Mouse (Mus musculus): ENCODE measurements around the gene Amn. TPM values are rescaled to one million over a fixed set of nuclear protein-coding genes. Genes with fewer than 3 reads are reported as not detected.

Gene Amn
- polyA plus RNA-seq, 1 experiment, result 0.43 TPM

DNA sequence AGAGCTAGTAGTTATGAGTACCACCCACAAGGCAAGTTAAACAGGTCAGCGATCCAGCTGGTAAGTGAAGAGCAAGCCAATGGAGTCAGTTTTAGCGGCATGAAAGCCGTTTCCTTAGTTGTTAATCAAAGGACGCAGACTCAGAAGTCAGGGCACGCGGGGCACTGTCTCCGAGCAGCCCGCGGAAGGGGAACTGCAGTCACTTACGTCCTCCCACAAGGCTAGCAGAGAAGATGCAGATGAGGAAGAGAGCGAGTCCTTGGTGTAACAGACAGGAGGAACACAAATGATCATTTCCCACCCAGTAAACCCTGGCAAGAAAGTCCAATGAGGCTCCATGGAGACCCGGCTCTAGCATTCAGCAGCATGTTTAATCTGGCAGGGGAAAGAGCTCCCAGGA, 38.4 kb downstream of the Amn start:
- H3K4me1 ChIP-seq (ENCODE audit: control insufficient read depth, insufficient read depth, low read length), result no peaks in the 10 kb centered on the region
- H3K4me3 ChIP-seq (replicated peaks; ENCODE audit: extremely low read depth, low read depth, low read length), result no peak overlapping the region
- TF ChIP-seq POLR2A (IDR thresholded peaks at IDR 0.05; ENCODE audit: borderline replicate concordance, extremely low read depth, low read depth, low read length), result no peak
- TF ChIP-seq CTCF (IDR thresholded peaks at IDR 0.05; ENCODE audit: insufficient read depth, low read length), result no peak
- DNase-seq, result no peak
- WGBS, result 71% methylated on average over 12 of the region's 12 CpGs

DNA sequence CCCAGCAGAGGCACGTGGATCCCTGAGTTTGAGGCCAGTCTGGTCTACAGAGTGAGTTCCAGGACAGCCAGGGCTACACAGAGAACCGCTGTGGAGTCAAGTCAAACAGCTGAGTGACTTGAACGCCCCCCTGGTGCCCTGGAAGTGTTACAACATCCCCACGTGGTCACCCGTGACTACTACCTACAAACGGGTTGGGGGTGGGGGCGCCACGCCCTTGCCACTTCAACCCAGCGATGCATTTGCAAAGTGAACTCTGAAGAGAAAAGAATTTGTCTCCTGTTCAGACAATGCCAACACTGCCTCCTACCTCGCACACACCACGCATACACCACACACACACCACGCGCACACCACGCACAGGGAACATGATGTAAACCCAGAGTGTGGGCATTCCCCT, 39.0 kb downstream of the Amn start:
- no peak for DNase-seq
- TF ChIP-seq CTCF (IDR thresholded peaks at IDR 0.05; ENCODE audit: insufficient read depth, low read length) (no peak), POLR2A (IDR thresholded peaks at IDR 0.05; ENCODE audit: borderline replicate concordance, extremely low read depth, low read depth, low read length) (no peak)
- no peaks in the 10 kb centered on the region for H3K4me1 ChIP-seq (ENCODE audit: control insufficient read depth, insufficient read depth, low read length)
- no peak overlapping the region for H3K4me3 ChIP-seq (replicated peaks; ENCODE audit: extremely low read depth, low read depth, low read length)
- 71% methylated on average over 14 of the region's 14 CpGs for WGBS

DNA sequence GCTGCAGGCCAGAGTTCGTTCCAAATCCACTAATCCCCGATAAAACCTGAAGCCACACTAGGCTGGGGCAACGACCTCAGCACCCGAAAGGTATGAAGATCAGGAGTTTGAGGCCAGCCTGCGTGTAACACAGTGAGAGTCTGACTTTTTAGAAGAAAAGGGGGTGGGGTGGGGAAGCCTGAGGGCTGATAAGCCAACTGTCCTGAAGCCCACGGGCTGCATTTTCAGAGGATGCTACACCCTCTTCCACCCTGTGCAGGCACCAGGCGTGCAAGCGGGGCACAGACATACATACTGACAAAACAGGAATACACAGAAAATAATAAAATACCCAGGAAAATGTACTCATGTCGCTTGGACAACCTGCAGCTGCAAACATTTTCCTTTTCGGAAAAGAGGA, 40.9 kb downstream of the Amn start:
- 90% methylated on average over 10 of the region's 10 CpGs for WGBS
- Histone ChIP-seq H3K4me1 (ENCODE audit: control insufficient read depth, insufficient read depth, low read length) (no peaks in the 10 kb centered on the region), H3K4me3 (replicated peaks; ENCODE audit: extremely low read depth, low read depth, low read length) (no peak overlapping the region)
- DNase-seq, result no peak
- TF ChIP-seq POLR2A (IDR thresholded peaks at IDR 0.05; ENCODE audit: borderline replicate concordance, extremely low read depth, low read depth, low read length) (no peak), CTCF (IDR thresholded peaks at IDR 0.05; ENCODE audit: insufficient read depth, low read length) (no peak)

DNA sequence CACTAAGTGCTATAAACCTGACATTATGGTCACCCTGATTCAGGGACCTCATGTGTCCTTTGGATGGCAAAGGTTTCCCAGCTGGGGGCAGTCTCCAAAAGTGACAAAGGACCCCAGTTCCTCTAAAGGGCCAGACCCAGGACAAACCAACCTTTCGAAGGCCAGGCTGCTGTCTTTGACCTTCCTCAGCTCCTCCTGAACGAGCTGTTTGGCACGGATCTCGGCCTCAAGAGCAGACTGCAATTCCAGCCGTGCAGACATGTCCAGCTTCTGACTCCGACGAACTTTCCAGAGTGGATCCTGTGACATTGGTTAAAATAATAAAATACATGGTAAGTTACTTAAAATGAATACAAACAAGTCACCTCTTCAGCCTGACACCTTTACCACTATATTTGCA, 43.4 kb downstream of the Amn start:
- H3K4me1 ChIP-seq (ENCODE audit: control insufficient read depth, insufficient read depth, low read length), result no peaks in the 10 kb centered on the region
- no peak for DNase-seq
- TF ChIP-seq POLR2A (IDR thresholded peaks at IDR 0.05; ENCODE audit: borderline replicate concordance, extremely low read depth, low read depth, low read length) (no peak), CTCF (IDR thresholded peaks at IDR 0.05; ENCODE audit: insufficient read depth, low read length) (no peak)
- H3K4me3 ChIP-seq (replicated peaks; ENCODE audit: extremely low read depth, low read depth, low read length), result no peak overlapping the region
- 88% methylated on average over 7 of the region's 7 CpGs for WGBS

DNA sequence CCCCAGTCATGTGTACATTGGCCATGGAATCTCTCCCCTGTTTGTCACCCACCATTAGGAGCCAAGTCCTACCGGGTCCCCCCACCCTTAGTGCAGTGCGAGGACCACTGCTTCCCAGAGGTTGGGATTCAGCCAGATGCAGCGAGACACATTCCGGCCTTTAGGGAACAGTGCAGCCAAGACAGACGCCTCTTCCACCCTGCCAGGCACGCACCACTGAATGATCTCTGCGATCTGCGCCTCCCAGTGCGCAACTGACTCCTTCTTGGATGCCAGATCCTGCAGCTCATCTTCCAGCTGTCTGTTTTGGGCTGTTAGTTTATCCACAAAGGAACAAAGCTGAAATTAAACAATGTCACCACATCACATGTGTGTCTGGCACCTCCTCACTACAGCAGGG, 46.8 kb downstream of the Amn start:
- DNase-seq, result no peak
- no peak overlapping the region for H3K4me3 ChIP-seq (replicated peaks; ENCODE audit: extremely low read depth, low read depth, low read length)
- H3K4me1 ChIP-seq (ENCODE audit: control insufficient read depth, insufficient read depth, low read length), result peaks cover 2% of the 10 kb centered on the region; the same call in 1 of the 2 replicates
- no peak for TF ChIP-seq POLR2A (IDR thresholded peaks at IDR 0.05; ENCODE audit: borderline replicate concordance, extremely low read depth, low read depth, low read length)
- TF ChIP-seq CTCF (IDR thresholded peaks at IDR 0.05; ENCODE audit: insufficient read depth, low read length), result no peak
- WGBS, result 94% methylated on average over 9 of the region's 9 CpGs

DNA sequence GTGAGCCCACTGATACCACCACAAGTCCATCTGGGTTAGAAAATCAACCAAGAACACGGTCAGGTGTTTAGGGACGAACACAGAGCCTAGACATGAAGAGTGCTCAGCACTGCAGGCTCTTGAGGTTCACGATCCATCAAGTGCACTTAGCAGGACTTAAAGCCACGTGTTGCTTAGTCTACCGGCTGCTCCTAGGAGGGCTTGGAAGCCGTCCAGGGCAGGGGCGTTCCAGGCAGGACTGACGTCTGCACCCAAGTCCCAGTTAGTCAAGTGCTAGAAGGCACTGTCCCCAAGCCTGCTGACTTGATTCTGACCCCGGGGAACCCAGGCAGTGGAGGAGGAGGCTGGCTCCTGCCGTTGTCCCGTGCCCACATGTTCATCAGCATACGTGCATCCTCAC, 49.7 kb downstream of the Amn start:
- peaks cover 2% of the 10 kb centered on the region; the same call in 1 of the 2 replicates for H3K4me1 ChIP-seq (ENCODE audit: control insufficient read depth, insufficient read depth, low read length)
- no peak for TF ChIP-seq POLR2A (IDR thresholded peaks at IDR 0.05; ENCODE audit: borderline replicate concordance, extremely low read depth, low read depth, low read length)
- no peak for TF ChIP-seq CTCF (IDR thresholded peaks at IDR 0.05; ENCODE audit: insufficient read depth, low read length)
- WGBS, result 59% methylated on average over 12 of the region's 12 CpGs
- H3K4me3 ChIP-seq (replicated peaks; ENCODE audit: extremely low read depth, low read depth, low read length), result no peak overlapping the region
- peak; percentile 68 for DNase-seq

DNA sequence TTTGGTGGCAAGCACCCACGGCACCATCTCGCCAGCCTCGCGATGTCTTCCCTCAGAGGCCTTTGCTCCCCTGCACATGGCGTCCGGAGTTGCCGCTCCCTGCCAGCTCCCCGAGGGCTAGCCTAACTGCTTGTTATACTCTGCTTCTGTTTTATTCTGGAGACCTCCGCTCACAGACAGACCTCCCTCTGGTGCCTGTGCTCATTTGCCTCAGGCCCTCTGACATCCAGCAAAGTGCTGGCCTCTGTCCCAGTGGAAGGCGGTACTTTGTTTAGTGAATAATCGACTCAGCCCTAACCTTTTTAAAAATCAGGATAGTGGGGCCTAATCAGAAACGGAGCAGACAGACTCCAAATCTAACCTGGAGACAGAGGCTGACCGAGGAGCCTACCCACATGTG, 50.9 kb downstream of the Amn start:
- Histone ChIP-seq H3K4me3 (replicated peaks; ENCODE audit: extremely low read depth, low read depth, low read length) (no peak overlapping the region), H3K4me1 (ENCODE audit: control insufficient read depth, insufficient read depth, low read length) (peaks cover 2% of the 10 kb centered on the region; the same call in 1 of the 2 replicates)
- TF ChIP-seq CTCF (IDR thresholded peaks at IDR 0.05; ENCODE audit: insufficient read depth, low read length) (no peak), POLR2A (IDR thresholded peaks at IDR 0.05; ENCODE audit: borderline replicate concordance, extremely low read depth, low read depth, low read length) (no peak)
- no peak for DNase-seq
- WGBS, result 81% methylated on average over 13 of the region's 13 CpGs

DNA sequence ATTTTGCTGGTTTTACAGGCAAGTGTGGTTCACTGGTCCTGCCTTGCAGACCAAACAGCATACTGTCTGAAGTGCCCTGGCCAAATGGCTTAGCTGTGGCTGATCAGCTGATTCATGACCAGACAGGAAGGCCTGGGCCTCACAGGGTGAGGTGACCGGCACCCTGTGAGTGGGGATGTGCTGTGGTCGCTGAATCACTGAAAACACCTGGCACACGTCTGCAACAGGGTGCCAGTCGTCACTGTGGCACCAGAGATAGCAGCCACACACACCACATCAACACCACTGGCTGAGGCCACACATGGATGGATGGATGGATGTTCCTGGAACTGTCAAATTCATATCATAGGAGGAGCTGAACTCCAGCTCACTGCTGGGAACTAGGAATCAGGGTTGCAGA, 52.5 kb downstream of the Amn start:
- H3K4me1 ChIP-seq (ENCODE audit: control insufficient read depth, insufficient read depth, low read length), result peaks cover 2% of the 10 kb centered on the region; the same call in 1 of the 2 replicates
- TF ChIP-seq CTCF (IDR thresholded peaks at IDR 0.05; ENCODE audit: insufficient read depth, low read length) (no peak), POLR2A (IDR thresholded peaks at IDR 0.05; ENCODE audit: borderline replicate concordance, extremely low read depth, low read depth, low read length) (no peak)
- no peak for DNase-seq
- WGBS, result 71% methylated on average over 4 of the region's 4 CpGs
- H3K4me3 ChIP-seq (replicated peaks; ENCODE audit: extremely low read depth, low read depth, low read length), result no peak overlapping the region

DNA sequence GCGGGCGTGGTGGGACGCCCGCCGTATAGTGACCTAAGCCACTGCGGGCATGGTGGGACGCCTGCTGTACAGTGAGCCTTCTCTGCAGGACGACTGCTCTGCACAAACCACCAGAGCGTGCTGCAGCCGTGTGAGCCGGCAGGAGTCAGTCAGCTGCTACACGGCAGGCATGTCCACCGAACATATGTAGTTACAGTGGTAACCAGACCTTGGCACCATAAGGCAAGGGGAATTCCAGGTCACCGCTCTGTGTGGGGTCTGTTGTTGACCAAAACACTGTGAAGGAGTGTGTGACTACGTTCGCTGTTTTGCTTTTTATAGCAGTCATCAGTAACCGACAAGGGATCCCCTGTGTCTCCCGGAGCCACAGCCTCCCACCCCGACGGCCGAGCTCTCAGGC, 53.6 kb downstream of the Amn start:
- no peak for DNase-seq
- no peak overlapping the region for H3K4me3 ChIP-seq (replicated peaks; ENCODE audit: extremely low read depth, low read depth, low read length)
- peaks cover 2% of the 10 kb centered on the region; the same call in 1 of the 2 replicates for H3K4me1 ChIP-seq (ENCODE audit: control insufficient read depth, insufficient read depth, low read length)
- WGBS, result 96% methylated on average over 21 of the region's 21 CpGs
- no peak for TF ChIP-seq POLR2A (IDR thresholded peaks at IDR 0.05; ENCODE audit: borderline replicate concordance, extremely low read depth, low read depth, low read length)
- TF ChIP-seq CTCF (IDR thresholded peaks at IDR 0.05; ENCODE audit: insufficient read depth, low read length), result no peak

DNA sequence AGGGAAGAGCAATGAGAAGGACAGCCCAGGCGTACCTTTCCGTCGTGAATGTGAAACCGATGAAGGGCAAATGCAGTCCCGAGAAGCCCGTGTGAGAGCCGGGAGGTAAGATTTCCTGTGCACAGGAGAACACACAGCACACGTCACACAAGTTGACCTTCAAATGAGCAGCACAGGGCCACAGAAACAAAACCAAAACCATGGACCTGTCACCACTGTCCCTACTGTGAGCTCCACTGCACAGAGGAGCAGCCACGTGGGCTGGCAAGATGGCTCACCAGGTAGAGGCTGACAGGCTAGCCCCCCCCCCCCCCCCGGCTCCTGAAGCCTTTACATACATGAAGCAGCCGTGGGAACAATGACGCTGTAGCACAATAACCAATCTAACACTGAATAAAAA, 54.1 kb downstream of the Amn start:
- WGBS, result 93% methylated on average over 12 of the region's 12 CpGs
- peaks cover 2% of the 10 kb centered on the region; the same call in 1 of the 2 replicates for H3K4me1 ChIP-seq (ENCODE audit: control insufficient read depth, insufficient read depth, low read length)
- DNase-seq, result no peak

More for the DNA sequence above, 54.1 kb downstream of the Amn start:
- H3K4me3 ChIP-seq (replicated peaks; ENCODE audit: extremely low read depth, low read depth, low read length), result no peak overlapping the region
- TF ChIP-seq POLR2A (IDR thresholded peaks at IDR 0.05; ENCODE audit: borderline replicate concordance, extremely low read depth, low read depth, low read length) (no peak), CTCF (IDR thresholded peaks at IDR 0.05; ENCODE audit: insufficient read depth, low read length) (no peak)

All from lung, adult 2 months (tissue).